Mouse (Mus musculus) CH12.LX (cell line): Measurements from ENCODE around the gene Cdc14a.

Experiments used
- CHD2 ChIP-seq: IDR thresholded peaks from 2 replicates; pipeline ENCODE4 v1.6.1; 2011; ENCODE audit warnings: low read length, improper control_type of control experiment
- CTCF ChIP-seq, 2 experiments: IDR thresholded peaks in 1 of 2; conservative IDR thresholded peaks in 1 of 2; 2 replicates each; pipeline ENCODE4 v1.5.1; 2011 to 2012; ENCODE audit warnings: low read depth in 2 of 2, low read length in 2 of 2, improper control_type of control experiment in 1 of 2, inconsistent platforms in 1 of 2, mild to moderate bottlenecking in 1 of 2, moderate library complexity in 1 of 2
- E2F4 ChIP-seq: IDR thresholded peaks from 2 replicates; pipeline ENCODE4 v1.6.1; 2011; ENCODE audit warnings: low read depth, low read length, improper control_type of control experiment; ENCODE audit not compliant: insufficient replicate concordance
- ELF1 ChIP-seq: IDR thresholded peaks from 2 replicates; pipeline ENCODE4 v1.6.1; 2014; ENCODE audit warnings: low read depth, mild to moderate bottlenecking, inconsistent platforms, low read length, improper control_type of control experiment
- JUND ChIP-seq: conservative IDR thresholded peaks from 2 replicates; pipeline ENCODE4 v1.6.1; 2011; ENCODE audit warnings: low read depth, low read length, improper control_type of control experiment
- MAX ChIP-seq: IDR thresholded peaks from 2 replicates; pipeline ENCODE4 v1.6.1; 2011; ENCODE audit warnings: low read length, improper control_type of control experiment
- NRF1 ChIP-seq: IDR thresholded peaks from 2 replicates; pipeline ENCODE4 v1.6.1; 2014; ENCODE audit warnings: low read depth, mild to moderate bottlenecking, inconsistent platforms, low read length, improper control_type of control experiment, moderate library complexity
- POLR2A ChIP-seq: IDR thresholded peaks from 2 replicates; pipeline ENCODE4 v1.6.1; 2011; ENCODE audit warnings: low read depth, mild to moderate bottlenecking, improper control_type of control experiment, low read length
- RCOR1 ChIP-seq: conservative IDR thresholded peaks from 2 replicates; pipeline ENCODE4 v1.6.1; 2012; ENCODE audit warnings: low read depth, mild to moderate bottlenecking, inconsistent platforms, low read length, improper control_type of control experiment
- USF1 ChIP-seq: IDR thresholded peaks from 2 replicates; pipeline ENCODE4 v1.6.1; 2014; ENCODE audit warnings: low read depth, mild to moderate bottlenecking, inconsistent platforms, low read length, improper control_type of control experiment

DNA sequence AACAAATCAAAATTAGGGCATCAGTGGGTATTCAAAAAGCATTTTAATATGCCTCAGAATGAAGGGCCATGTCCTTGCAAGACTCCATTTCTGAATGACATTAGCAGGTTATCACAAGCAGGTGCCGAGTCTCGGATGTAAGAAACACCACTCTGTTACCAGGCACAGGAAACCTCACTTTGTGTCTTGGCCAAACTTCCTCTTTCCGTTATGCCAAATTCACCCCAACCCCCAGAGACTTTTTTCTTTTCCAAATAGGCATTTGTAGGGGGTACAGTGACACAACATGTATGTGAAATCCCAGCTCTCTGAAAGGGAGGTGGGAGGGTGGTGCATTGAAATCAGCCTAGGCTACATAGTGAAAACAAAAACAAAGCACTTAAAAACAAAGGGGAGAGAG is 12.3 kb upstream of the Cdc14a start:
- TF ChIP-seq CTCF (conservative IDR thresholded peaks at IDR 0.05 in 1 of 2, IDR thresholded peaks at IDR 0.05 in 1 of 2; ENCODE audit: low read depth in 2 of 2, low read length in 2 of 2) = no peak
- no peak for TF ChIP-seq USF1
- no peak for TF ChIP-seq JUND
- no peak for TF ChIP-seq POLR2A
- TF ChIP-seq NRF1 = no peak
- no peak for TF ChIP-seq MAX
- no peak for TF ChIP-seq E2F4
- no peak for TF ChIP-seq RCOR1
- TF ChIP-seq CHD2 = no peak
- TF ChIP-seq ELF1 = no peak
